Mouse (Mus musculus) heart, adult 11 months (tissue): ENCODE results near the gene Cmip.

Source experiments
- DNase-seq: peaks from one replicate; pipeline ENCODE4 v3.0.0; 2022

The Cmip gene

GRCm38 (mm10) chr8:117257029-117257820 is at the start of gene Cmip:
TSS of gene Cmip (plus strand) at chr8:117257064.
- DNase-seq, result peak; percentile 96

GRCm38 (mm10) chr8:117209150-117209549 is 47.7 kb upstream of the Cmip start:
- no peak for DNase-seq

GRCm38 (mm10) chr8:117212100-117212499 is 44.8 kb upstream of the Cmip start:
- DNase-seq, result no peak

GRCm38 (mm10) chr8:117217724-117218123 is 39.1 kb upstream of the Cmip start:
- DNase-seq, result no peak

- peak; percentile 68 for DNase-seq
Observed at GRCm38 (mm10) chr8:117222396-117222795, 34.5 kb upstream of the Cmip start.

- DNase-seq, result peak; percentile 98
Observed at GRCm38 (mm10) chr8:117224630-117225029, 32.2 kb upstream of the Cmip start.

GRCm38 (mm10) chr8:117226306-117226705 is 30.6 kb upstream of the Cmip start:
- DNase-seq, result peak; percentile 76

- no peak for DNase-seq
Observed at GRCm38 (mm10) chr8:117227339-117227738, 29.5 kb upstream of the Cmip start.

- DNase-seq, result no peak
Observed at GRCm38 (mm10) chr8:117233199-117233598, 23.7 kb upstream of the Cmip start.

- no peak for DNase-seq
Observed at GRCm38 (mm10) chr8:117236531-117236930, 20.3 kb upstream of the Cmip start.

GRCm38 (mm10) chr8:117240326-117240725 is 16.5 kb upstream of the Cmip start:
- DNase-seq, result peak; percentile 55

GRCm38 (mm10) chr8:117240841-117241494 is 15.9 kb upstream of the Cmip start:
- peak; percentile 90 for DNase-seq

- peak; percentile 54 for DNase-seq
Observed at GRCm38 (mm10) chr8:117241848-117242247, 15.0 kb upstream of the Cmip start.

- no peak for DNase-seq
Observed at GRCm38 (mm10) chr8:117242286-117242685, 14.6 kb upstream of the Cmip start.

GRCm38 (mm10) chr8:117244601-117245000 is 12.3 kb upstream of the Cmip start:
- no peak for DNase-seq

- no peak for DNase-seq
Observed at GRCm38 (mm10) chr8:117248341-117248740, 8.5 kb upstream of the Cmip start.

GRCm38 (mm10) chr8:117251086-117251681 is 5.7 kb upstream of the Cmip start:
- DNase-seq, result no peak

GRCm38 (mm10) chr8:117252650-117253049 is 4.2 kb upstream of the Cmip start:
- DNase-seq, result no peak

GRCm38 (mm10) chr8:117253390-117254269 is 3.2 kb upstream of the Cmip start:
- DNase-seq, result no peak

- DNase-seq, result no peak
Observed at GRCm38 (mm10) chr8:117254496-117254895, 2.4 kb upstream of the Cmip start.

GRCm38 (mm10) chr8:117256292-117256938 is 449 bp upstream of the Cmip start:
- DNase-seq, result peak; percentile 100
